Mouse (Mus musculus) testis, adult 2 months (tissue): ENCODE data around the gene Apba1.

ENCODE experiments used
- CTCF ChIP-seq: fragments of 200-500 bp; IDR thresholded peaks from 2 replicates; pipeline ENCODE4 v1.5.1; 2012; ENCODE audit warnings: low read depth, mild to moderate bottlenecking, inconsistent platforms, low read length, moderate library complexity; ENCODE audit not compliant: control insufficient read depth, insufficient read depth, insufficient replicate concordance
- POLR2A ChIP-seq: fragments of 200-500 bp; IDR thresholded peaks from 2 replicates; pipeline ENCODE4 v1.6.1; 2012; ENCODE audit warnings: low read depth, mild to moderate bottlenecking, inconsistent platforms, low read length, moderate library complexity; ENCODE audit not compliant: control insufficient read depth

DNA sequence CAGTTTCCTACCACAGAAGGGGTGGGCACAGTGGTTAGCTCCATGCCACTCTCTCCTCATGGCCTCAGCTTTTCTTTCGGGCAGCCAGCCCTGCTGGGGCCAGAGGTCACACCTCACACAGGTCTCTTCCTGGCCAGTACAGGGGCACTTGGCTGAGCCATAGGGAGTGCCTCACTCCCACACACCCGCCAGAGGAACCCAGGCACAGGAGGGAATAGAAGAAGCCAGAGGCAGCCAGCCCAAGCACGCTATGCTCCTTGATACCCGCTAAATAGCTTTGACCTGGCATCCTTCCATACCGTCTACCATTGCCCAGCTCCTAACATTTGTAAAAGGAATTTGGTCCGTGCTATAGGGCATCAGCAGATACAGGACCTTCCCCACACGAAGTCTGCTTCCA, 201.2 kb downstream of the Apba1 start:
- TF ChIP-seq CTCF, result no peak
- no peak for TF ChIP-seq POLR2A
